Mouse (Mus musculus): Measurements from ENCODE around the gene Adcy2. TPM values are rescaled to one million over a fixed set of nuclear protein-coding genes. Genes with fewer than 3 reads are reported as not detected.

Gene Adcy2
- polyA plus RNA-seq, 1 experiment: 3.1 TPM

DNA sequence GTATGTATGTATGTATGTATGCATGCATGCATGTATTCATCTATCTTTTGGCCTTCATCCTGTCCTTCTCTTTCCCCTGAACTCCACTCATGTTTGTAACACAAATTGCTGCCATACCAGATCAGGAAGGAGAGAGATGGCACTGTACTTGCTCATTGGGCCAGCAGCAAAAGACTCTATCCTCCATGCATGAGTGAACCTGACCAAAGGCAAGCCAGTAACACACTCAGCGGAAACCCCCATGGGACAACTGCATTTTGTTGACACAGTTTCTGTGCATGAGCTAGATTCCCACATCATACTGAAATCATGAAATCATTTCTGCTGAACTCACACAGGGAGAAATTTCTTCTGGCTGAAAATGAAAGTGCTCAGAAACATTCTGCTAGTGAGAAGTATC, 172.9 kb downstream of the Adcy2 start:
- no peak for DNase-seq (ENCODE audit: low spot score)

DNA sequence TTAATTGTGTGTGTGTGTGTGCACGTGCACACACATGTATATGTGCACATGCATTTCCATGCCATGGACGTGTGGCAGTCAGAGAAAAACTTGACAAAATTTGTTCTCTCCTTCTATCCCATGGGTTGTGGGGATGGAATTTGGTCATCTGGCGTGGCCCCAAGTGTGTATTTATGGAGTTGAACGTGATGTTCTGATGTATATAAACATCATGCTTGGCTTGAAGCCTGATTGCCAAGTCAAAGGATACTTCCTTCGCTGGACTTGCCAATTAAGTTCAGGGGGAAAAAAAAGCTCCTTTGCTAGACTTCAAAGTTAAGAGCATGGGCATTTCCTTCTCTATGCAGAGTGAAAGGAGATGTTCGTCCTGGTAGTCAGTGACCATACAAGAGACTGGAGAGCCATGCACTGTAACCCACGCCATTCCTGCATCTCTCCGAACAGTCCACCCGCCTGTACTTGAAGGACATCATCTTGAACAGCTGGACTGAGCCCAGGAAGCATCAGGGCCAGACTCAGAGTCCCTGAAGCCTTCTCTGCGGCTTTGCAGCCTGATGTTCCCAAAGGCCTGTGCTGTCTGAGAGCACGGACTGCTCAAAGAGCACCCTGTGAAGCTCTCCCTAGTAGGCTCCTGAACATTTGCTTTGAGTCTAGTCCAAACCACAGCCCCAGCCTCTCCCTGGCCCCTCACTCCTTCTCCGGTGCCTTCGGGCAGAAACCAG, 178.3 kb downstream of the Adcy2 start:
- DNase-seq (ENCODE audit: low spot score): no peak

DNA sequence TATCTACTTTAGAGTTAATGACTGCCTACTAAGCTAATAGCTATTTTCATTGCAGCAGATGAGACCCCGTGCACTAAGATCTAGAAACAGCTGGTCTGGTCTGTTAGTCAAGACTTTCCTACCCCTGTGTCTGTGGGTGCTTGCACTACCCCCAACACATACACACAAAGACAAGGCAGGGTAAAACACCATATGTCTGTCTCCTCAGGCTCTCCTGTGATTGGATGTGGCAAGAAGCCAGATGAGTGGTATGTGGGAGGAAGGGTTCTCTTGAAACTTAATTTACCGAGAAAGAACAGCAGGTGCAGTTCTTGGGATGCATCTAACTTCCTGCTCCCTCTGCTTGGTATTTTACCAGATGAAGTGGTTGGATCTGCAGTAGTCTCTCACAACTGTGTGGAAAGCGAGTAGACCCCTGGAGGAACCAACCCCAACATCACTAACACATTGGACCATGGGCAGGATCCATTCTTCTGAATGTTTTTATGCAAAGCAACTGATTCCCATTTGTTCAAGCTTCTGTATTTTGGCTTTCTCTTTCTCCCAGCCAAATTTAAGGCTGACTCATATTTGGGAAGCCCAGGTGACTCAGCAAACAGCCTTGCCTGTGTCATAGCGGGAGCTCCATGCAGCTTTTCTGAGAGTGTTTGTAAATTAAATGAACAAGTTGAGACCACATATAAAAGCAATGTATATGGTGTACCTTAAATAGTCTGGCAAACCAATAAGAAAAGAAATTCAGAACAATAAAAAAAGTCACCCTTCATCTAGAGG, 183.4 kb downstream of the Adcy2 start:
- DNase-seq (ENCODE audit: low spot score): no peak

DNA sequence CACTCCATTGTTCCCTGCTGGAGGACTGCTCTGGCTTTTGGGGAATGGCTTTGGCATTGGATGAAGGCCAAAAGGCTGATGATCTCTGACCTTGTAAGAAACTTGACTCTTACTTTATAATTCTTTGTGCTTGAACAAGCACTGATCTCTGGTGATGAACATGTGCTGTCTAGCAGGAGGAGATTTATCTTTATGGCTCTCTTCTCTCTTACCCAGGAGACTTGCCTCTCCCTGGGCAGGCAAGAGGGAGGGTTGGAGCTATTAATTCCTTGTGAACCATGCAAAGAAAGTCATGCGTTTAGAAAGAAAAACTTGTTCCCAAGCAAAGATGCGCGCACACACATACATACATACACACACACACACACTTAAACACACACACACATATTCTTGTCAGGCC, 188.2 kb downstream of the Adcy2 start:
- DNase-seq (ENCODE audit: low spot score): no peak

DNA sequence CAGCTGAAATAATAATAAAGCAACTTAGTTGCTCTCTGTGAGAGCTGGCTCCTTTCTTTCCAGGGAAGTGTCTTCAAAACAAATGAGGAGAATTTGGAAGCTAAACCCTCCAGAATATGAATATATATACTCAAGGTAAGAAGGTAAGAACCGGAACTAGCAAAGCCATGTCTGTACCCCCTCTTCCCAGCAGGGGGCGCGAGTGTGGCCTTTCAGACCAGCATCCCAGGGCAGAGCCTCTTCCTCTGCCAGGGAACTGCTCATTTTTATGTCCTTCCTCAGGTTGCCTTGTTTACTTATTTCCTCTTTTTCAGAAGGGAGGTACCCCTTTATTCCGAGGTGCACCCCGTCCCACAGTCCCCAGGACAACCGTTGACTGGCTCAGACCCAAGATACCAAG, 199.6 kb downstream of the Adcy2 start:
- DNase-seq (ENCODE audit: low spot score): no peak

DNA sequence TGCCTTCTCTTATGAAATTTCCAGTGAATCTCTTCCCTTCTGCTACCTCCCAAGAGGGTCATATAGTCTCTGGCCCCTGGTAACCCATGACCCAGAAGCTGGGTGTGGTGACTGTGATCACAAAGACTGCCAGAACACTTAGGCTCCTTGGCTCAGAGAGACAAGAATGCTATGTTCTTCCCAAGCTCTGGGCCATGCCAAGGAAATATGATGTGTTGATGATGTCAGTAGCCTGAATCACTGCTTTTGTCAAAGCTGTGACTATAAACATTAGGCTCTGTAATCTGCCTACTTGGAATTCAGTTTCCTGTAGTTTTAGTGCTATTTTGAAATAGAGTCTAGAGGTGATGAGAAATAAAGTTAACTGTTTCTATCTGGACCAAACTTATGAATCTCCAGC, 206.1 kb downstream of the Adcy2 start:
- DNase-seq (ENCODE audit: low spot score): no peak

DNA sequence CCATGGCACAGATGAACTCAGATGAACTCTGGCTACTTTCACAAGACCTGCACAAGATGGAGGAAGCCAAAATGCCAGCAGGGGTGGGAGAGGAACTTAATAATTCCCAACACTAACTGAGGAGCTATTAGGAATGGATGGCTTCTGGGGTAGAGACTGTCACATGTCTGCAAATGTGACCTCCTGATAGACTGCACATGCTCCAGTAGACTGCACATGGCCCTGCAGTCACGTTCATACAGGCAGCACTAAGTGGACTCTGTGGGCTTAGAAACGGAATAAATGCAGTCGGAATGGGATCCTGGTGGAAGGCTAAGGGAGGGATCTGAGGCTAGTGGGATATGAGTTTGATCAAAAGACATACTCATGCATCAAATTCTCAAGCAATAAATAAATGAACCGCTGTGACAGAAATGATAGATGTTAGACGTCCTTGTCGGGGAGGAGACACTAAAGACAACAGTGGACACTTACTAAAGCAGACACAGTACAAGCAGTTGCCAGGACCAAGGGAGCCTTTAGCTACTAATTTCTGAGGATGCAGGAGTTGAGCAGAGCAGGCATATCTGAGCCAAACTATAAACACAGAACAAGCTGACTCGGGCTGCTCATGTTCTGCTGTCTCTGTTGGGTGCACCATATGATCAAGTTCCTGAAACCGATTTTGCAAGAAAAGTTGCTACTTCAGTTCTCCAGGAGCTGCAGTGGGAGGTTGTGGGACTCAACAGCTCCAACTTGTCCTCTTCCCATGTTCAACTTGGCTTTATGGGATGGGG, 211.9 kb downstream of the Adcy2 start:
- DNase-seq (ENCODE audit: low spot score): no peak

DNA sequence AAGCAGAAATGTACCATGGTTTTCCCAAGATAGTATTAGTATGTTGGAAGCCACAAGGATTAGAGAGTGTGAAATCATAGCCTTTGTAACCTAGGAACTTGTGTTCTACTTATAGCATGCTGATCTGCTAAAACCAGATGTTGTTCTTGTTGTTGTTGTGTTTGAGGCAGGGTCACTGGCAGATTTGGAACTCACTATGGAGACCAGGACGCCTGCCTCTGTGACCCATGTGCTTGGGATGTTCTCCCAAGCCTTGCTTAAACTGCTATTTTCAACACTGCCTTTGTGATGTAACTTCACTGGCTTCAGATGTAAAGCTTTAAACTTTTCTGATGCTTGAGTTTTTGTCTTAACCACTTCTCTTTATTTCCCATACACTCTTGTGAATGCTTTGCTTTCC, 216.2 kb downstream of the Adcy2 start:
- DNase-seq (ENCODE audit: low spot score): no peak

DNA sequence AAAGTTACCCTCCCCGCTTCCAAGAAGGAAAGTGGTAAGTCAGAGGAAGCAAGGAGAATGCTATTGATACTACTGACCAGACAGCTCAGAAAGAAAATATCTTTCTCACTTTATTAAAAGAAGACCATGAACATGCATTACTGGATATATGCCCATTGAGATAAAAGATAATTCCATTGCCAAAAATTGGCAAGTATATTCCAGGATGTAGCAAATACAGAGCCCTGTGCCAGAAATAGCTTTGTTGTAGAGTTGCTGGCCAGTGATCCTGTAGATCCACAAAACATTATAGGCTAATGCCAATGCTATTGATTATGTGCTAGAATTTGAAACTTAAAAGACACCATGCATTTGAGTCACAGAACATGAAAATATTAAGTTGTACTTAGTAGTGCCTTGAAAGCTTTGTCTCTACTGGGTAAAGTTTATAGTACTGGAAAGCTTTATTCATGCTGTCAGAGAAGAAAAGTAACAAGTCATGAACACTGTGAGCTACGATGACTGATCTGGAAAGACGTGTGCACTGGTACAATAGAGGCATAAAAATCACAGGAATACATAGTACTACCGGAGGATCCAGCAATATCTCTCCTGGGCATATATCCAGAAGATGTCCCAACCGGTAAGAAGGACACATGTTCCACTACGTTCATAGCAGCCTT, 221.2 kb downstream of the Adcy2 start:
- no peak for DNase-seq (ENCODE audit: low spot score)

DNA sequence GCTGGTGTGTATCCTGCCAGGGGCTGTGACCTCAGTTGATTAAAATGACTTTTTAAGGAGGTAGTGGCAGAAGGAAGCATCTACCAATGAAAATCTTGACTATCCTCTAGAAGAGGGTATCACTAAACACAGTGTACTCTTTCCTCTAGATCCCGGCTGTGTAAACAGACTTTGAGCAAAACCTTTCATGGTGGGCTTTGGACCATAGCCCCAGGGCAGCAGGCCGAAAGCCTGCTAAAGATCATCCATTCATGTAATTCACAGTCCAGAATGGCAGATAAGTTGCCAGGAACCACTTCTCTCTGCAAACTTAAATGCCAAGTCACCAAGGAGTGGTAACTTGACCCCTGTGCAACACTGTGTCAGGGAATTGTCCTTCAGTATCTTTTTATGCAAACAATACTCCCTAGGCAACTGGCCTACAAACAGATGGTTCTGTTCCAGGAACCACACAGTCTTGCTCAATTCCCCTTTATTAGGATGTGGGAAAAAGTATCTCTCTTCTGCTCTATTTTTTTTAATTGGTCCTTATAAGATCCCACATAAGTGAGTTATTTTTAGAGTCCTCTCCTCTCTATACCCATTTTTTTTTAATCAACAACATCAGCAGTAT, 225.6 kb downstream of the Adcy2 start:
- no peak for DNase-seq (ENCODE audit: low spot score)

DNA sequence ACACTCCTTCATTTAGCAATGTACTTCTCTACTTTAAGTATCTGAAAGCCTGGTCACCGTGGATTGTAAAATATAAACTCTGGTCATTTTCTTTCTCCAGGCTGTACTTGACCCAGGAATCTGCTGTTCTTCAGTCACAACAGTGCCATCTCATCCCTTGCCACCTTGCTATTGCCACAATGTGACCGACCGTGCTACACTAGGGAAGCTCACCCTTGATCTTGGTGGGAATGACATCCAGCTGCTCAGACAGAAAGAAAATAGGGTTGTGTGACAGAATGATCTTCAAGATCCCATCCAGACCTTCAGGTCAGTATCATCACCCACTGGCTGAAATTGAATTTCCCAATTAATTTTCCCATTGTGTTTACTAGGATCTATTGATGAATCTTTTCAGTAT, 230.8 kb downstream of the Adcy2 start:
- no peak for DNase-seq (ENCODE audit: low spot score)

DNA sequence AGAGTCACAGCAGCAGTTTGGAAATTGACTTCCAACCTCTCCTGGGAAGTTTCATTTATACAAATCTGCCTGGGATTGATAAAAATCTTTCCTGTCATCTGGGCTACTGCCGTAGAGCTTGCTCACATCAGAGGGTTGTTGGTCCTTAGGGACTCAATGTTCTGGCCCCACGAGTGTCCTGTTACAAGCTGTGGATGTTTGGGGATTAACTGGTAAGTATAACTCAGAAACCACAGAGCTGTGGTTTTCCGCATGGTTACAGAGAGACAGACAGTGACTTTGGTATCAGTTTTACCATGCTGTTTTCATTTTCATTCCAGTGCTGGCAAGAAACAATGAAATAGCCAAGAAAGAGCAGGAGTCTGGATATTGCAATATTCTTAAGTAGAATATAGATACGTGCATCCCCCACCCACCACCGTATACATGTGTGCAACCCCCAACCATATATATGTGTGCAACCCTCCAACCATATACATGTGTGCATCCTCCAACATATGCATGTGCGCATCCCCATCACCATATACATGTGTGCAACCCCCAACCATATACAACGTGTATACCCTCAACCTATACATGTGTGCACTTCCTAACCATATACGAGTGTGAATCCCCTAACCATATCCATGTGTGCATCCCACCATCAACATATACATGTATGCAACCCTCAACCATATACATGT, 233.3 kb downstream of the Adcy2 start:
- DNase-seq (ENCODE audit: low spot score): no peak

DNA sequence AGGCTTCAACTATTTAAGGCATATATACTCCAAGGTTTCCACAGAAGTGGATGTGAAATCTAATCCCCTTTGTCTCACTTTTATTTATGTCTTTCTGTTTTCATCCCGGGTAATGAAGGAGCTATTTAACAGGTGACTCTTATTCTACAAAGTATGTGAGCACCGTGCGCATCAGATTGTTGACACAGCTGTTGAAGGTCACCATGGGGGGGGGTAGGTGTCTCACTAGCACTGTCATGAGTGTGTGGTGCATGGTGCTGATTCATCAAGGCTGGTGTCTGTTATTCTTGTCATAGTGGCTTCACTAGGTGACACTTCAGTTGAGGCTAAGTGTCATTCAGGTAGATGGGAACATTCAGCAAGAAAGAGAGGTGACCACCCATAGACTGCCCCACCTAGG, 234.7 kb downstream of the Adcy2 start:
- DNase-seq (ENCODE audit: low spot score): no peak

DNA sequence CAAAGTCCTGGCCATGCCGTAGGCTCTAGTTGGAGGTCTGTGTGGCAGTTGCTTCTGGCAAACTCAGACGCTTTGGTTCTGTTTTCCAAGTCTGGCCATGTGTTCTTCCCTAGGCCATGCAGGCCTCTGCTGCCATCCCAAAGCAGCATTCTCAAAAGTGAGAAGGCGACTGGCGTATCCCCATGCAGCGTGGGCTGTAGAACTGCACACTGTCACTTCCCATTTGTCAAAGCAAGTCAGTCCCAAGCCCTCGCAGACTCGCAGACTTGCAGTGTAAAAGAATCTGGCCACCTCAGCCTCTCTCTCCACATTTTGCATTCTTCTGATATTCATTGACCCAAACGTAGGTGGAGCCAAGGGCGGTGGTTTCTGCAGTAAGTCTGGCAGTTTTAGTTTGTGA, 249.5 kb downstream of the Adcy2 start:
- DNase-seq (ENCODE audit: low spot score): no peak

DNA sequence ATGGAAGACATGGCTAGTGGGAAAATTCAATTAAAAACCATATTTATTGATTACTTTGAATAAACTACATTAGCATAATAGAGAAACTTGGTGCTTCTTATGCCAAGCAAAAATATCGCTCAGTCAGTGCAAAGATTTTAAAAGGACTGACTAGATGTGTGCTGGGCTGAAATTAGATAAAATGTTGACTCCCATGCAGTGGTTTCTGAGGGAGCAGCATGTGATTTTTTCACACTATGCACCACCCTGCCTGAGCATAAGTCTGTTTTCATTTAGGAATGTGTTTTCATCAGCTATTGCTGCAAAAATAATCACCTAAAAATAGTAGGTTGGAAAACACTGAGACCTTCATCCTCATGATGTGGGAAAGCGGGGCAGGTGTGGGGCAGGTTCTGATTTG, 250.0 kb downstream of the Adcy2 start:
- DNase-seq (ENCODE audit: low spot score): no peak

DNA sequence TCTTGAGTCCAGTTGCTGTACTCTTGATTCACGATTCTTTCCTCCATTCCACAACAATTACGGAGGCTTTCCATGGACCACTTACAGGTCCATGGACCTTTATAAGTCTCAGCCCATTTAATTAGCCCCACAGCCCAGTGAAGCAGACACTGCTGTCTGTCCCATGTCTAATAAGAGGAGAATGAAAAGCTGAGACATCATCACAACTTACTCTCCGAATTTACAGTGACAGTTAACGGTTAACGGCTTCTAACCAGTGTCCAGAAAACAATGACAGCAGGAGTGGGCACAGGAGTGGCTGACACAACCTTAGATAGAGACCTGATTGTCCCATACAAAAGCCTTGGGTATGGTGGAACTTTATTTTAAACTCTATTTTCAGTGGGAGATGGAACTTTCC, 253.9 kb downstream of the Adcy2 start:
- DNase-seq (ENCODE audit: low spot score): no peak

DNA sequence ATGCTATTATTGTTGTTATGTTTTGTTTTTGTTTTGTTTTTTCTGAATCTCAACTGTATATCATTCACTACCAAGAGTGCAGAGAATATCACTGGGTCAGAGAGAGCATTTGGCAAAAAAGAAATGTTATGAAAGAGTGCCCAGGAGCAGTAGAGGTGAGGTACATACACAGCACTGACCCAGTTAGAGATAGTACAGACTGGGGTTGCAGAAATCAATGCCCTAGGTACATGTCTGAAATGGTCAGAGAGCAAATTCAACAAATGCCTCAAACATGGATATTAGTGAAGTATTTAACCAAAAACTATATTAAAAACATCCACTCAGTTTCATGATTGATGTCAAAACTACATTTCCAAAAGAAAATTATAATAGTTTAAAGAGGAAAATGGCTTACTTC, 286.7 kb downstream of the Adcy2 start:
- no peak for DNase-seq (ENCODE audit: low spot score)

DNA sequence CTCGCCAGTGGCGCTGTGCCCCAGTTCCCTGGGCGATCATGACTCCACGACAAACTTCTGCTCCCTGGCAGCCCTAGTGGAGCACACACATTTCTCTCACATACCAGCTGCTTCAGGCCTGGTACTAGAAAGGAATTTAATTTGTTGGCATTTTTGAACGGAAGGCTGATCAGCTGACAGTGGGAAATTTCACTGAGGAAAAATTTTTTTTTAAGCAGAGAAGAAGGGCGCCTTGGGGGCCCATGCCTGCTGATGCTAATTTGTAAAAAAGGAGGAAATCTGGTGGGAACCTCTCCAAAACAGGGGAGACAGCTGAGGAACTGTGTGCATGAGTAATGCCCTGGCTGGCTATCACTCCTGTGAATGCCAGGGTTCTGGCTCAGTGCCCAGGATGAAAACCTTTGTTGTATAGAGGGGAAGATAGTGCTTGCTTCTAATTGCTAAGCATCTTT, 292.0 kb downstream of the Adcy2 start:
- DNase-seq (ENCODE audit: low spot score): no peak

DNA sequence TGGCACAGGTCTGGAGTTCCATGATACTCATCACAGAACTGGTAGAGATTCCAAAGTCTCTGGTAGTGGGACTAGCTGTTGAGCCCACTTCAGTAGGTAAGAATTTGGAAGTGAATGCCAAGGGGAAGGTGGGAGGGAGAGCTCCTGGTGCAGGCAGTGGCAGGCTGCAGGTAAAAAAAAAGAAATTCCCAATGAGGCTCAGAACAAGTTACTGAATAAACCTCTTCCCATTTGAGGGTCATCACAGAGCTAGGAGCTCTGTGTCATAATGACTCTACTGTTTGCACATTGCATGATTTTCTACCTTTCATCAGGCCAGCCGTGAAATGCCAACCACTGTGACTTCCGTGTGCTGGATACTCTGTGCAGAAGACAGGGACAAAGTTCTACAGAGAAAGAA, 314.4 kb downstream of the Adcy2 start:
- DNase-seq (ENCODE audit: low spot score): no peak

DNA sequence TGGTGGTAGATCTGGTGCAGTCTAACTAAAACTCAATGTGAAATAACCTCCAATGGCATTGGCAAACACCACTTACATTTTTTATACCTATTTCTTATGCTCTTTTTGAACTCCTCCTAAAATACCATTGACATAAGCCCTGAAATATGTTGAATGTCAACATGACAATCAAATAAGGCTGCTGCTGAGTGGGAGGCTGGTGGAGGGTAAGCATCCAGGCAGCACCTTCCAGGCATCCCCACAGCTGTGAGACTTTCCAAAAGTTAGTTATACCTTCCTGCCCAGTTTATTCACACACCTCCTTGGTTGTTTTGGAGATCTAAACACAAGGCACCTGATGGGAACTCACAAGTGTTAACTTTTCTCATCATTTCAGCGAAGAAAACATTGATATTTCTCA, 318.9 kb downstream of the Adcy2 start:
- no peak for DNase-seq (ENCODE audit: low spot score)

DNA sequence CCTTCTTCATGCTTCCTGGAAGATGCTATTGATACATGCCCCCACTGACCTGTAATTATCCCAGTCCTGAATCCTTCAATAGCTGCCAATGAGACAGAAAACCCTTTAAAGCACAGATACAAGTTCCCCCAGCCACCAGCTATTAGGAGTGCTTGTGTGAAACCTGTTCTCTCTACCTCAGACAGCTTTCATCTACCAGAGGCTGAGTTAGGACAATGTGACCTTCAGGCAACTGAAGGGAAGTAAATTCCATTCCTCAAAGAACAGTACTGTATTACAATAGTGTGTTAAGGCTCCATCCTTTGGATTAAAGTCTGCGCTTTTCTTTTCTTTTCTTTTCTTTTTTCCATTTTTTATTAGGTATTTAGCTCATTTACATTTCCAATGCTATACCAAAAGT, 356.6 kb downstream of the Adcy2 start:
- no peak for DNase-seq (ENCODE audit: low spot score)
